Mouse (Mus musculus) midbrain, embryonic 14.5 days (tissue): ENCODE results near the gene Dpp8. TPM values are rescaled to one million over a fixed set of nuclear protein-coding genes. Genes with fewer than 3 reads are reported as not detected.

Experiments
- ATAC-seq: fragments of 200-750 bp; cut with Nextera tagmentation; 2 replicates; pipeline ENCODE4 v1.8.0; 2017; ENCODE audit warnings: moderate number of reproducible peaks, moderate library complexity; ENCODE audit not compliant: low FRiP score, low TSS enrichment
- DNase-seq: peaks from one replicate; pipeline ENCODE4 v3.0.0-alpha.2; 2015
- H3K27ac ChIP-seq: fragments of 300-500 bp; sonication (generic); replicated peaks from 2 replicates; pipeline ENCODE4 v1.5.1; 2014; ENCODE audit warnings: mild to moderate bottlenecking, low read depth, low read length, moderate library complexity
- H3K27me3 ChIP-seq: fragments of 300-500 bp; sonication (generic); 2 replicates; pipeline ENCODE4 v1.6.1; 2014; ENCODE audit warnings: low read length, control low read depth, mixed read lengths; ENCODE audit not compliant: control insufficient read depth, insufficient read depth
- H3K36me3 ChIP-seq: fragments of 300-500 bp; sonication (generic); 2 replicates; pipeline ENCODE4 v1.6.1; 2014; ENCODE audit warnings: low read length, control low read depth; ENCODE audit not compliant: control insufficient read depth, insufficient read depth
- H3K4me1 ChIP-seq: fragments of 300-500 bp; sonication (generic); 2 replicates; pipeline ENCODE4 v1.6.1; 2014; ENCODE audit warnings: mild to moderate bottlenecking, antibody characterized with exemption, low read length, control low read depth; ENCODE audit not compliant: control insufficient read depth, insufficient read depth
- H3K4me2 ChIP-seq: fragments of 300-500 bp; sonication (generic); 2 replicates; pipeline ENCODE4 v1.6.1; 2014; ENCODE audit warnings: mild to moderate bottlenecking, low read length, moderate library complexity
- H3K4me3 ChIP-seq: fragments of 300-500 bp; sonication (generic); replicated peaks from 2 replicates; pipeline ENCODE4 v1.5.1; 2014; ENCODE audit warnings: low read depth, low read length
- H3K9ac ChIP-seq: fragments of 300-500 bp; sonication (generic); replicated peaks from 2 replicates; pipeline ENCODE4 v1.6.1; 2014; ENCODE audit warnings: mild to moderate bottlenecking, low read length, moderate library complexity
- H3K9me3 ChIP-seq: fragments of 300-500 bp; sonication (generic); 2 replicates; pipeline ENCODE4 v1.6.1; 2016; ENCODE audit warnings: low read length, control low read depth, mixed read lengths; ENCODE audit not compliant: control insufficient read depth
- WGBS: fragments of 180-500 bp; shearing (Covaris S2); extraction: QIAGEN DNeasy Blood & Tissue Kit; methylation state at CpG from one replicate; pipeline ENCODE4 v1.1.7; 2014; 5-methylcytosine and 5-hydroxymethylcytosine counted together
- polyA plus RNA-seq: library from polyadenylated mRNA; unstranded; fragments of >200 nt; fragmentation: Nextera tagmentation; extraction: Ambion mirVana; gene quantifications from 2 replicates; pipeline ENCODE4 v1.2.1, GENCODE M21; 2014

Gene Dpp8
- polyA plus RNA-seq, 1 experiment from 2014 or later: 39.1 TPM

- Histone ChIP-seq H3K9ac (no peak overlapping the region), H3K36me3 (peaks cover 24% of the 10 kb centered on the region), H3K27ac (no peak overlapping the region), H3K9me3 (no peaks in the 10 kb centered on the region), H3K27me3 (no peaks in the 10 kb centered on the region), H3K4me3 (no peak overlapping the region), H3K4me1 (no peaks in the 10 kb centered on the region), H3K4me2 (no peak overlapping the region)
- 79% methylated on average over 1 of the region's 1 CpGs for WGBS
- DNase-seq: no peak
- no peak for ATAC-seq
These were observed 54.6 kb downstream of the Dpp8 start for GRCm38 (mm10) chr9:65086801-65087200.

GRCm38 (mm10) chr9:65087490-65087889, 55.3 kb downstream of the Dpp8 start:
- DNase-seq: peak; percentile 21
- Histone ChIP-seq H3K27me3 (no peaks in the 10 kb centered on the region), H3K27ac (no peak overlapping the region), H3K4me1 (no peaks in the 10 kb centered on the region), H3K4me2 (no peak overlapping the region), H3K9ac (no peak overlapping the region), H3K9me3 (no peaks in the 10 kb centered on the region), H3K36me3 (peaks cover 19% of the 10 kb centered on the region), H3K4me3 (no peak overlapping the region)
- ATAC-seq: no peak
- WGBS: 67% methylated on average over 5 of the region's 5 CpGs

- Histone ChIP-seq H3K27me3 (no peaks in the 10 kb centered on the region), H3K4me3 (no peak overlapping the region), H3K36me3 (no peaks in the 10 kb centered on the region), H3K9me3 (no peaks in the 10 kb centered on the region), H3K27ac (0 out of 2 replicates have a peak overlapping the region, but pooled peaks have one; percentile 13), H3K9ac (no peak overlapping the region), H3K4me2 (no peak overlapping the region), H3K4me1 (no peaks in the 10 kb centered on the region)
- DNase-seq (peak; percentile 69), ATAC-seq (no peak; the same call in 1 of the 2 replicates)
- WGBS: 41% methylated on average over 6 of the region's 6 CpGs
These were observed 62.0 kb downstream of the Dpp8 start for GRCm38 (mm10) chr9:65094237-65094636.

GRCm38 (mm10) chr9:65100991-65101685, 68.9 kb downstream of the Dpp8 start, which contains the start of gene Igdcc4:
Gene Igdcc4, plus strand, starts transcription at chr9:65101486.
- Histone ChIP-seq H3K4me2 (peak within 1 kb of the TSS; percentile 96), H3K4me3 (peak within 1 kb of the TSS; percentile 81), H3K27ac (peak within 1 kb of the TSS; percentile 86), H3K36me3 (no peaks in the 10 kb centered on the region), H3K9ac (peak within 1 kb of the TSS; percentile 89), H3K9me3 (no peaks in the 10 kb centered on the region), H3K27me3 (no peaks in the 10 kb centered on the region), H3K4me1 (peaks cover 6% of the 10 kb centered on the region)
- DNase-seq (peak; percentile 77), ATAC-seq (peak; percentile 34)
- WGBS: 2% methylated on average over 34 of the region's 76 CpGs

GRCm38 (mm10) chr9:65101686-65102376, 69.6 kb downstream of the Dpp8 start:
- Histone ChIP-seq H3K9ac (peak overlapping the region; percentile 89), H3K27ac (peak overlapping the region; percentile 86), H3K36me3 (no peaks in the 10 kb centered on the region), H3K4me1 (peaks cover 6% of the 10 kb centered on the region), H3K4me2 (peak overlapping the region; percentile 96), H3K9me3 (no peaks in the 10 kb centered on the region), H3K4me3 (peak overlapping the region; percentile 81), H3K27me3 (no peaks in the 10 kb centered on the region)
- peak; percentile 62 for ATAC-seq
- DNase-seq: peak; percentile 75
- under 1% methylated on average over 39 of the region's 39 CpGs for WGBS

- no peaks in the 10 kb centered on the region for H3K36me3 ChIP-seq
- H3K4me2 ChIP-seq: peak overlapping the region; percentile 96
- peak overlapping the region; percentile 81 for H3K4me3 ChIP-seq
- H3K4me1 ChIP-seq: peaks cover 6% of the 10 kb centered on the region
- peak overlapping the region; percentile 86 for H3K27ac ChIP-seq
- WGBS: under 1% methylated on average over 36 of the region's 36 CpGs
- peak; percentile 71 for ATAC-seq
- H3K9me3 ChIP-seq: no peaks in the 10 kb centered on the region
- H3K9ac ChIP-seq: peak overlapping the region; percentile 89
- no peaks in the 10 kb centered on the region for H3K27me3 ChIP-seq
- peak; percentile 86 for DNase-seq
These were observed 70.4 kb downstream of the Dpp8 start for GRCm38 (mm10) chr9:65102377-65103172.

GRCm38 (mm10) chr9:65103173-65103752, 71.0 kb downstream of the Dpp8 start:
- Histone ChIP-seq H3K9ac (peak overlapping the region; percentile 89; the same call in 1 of the 2 replicates), H3K27me3 (no peaks in the 10 kb centered on the region), H3K4me2 (peak overlapping the region; percentile 96), H3K9me3 (no peaks in the 10 kb centered on the region), H3K4me1 (peaks cover 6% of the 10 kb centered on the region), H3K36me3 (no peaks in the 10 kb centered on the region), H3K4me3 (peak overlapping the region; percentile 81), H3K27ac (peak overlapping the region; percentile 86)
- DNase-seq (peak; percentile 36), ATAC-seq (no peak)
- WGBS: 23% methylated on average over 8 of the region's 8 CpGs

GRCm38 (mm10) chr9:65106821-65107220, 74.6 kb downstream of the Dpp8 start:
- WGBS: 94% methylated on average over 4 of the region's 4 CpGs
- no peaks in the 10 kb centered on the region for H3K27me3 ChIP-seq
- ATAC-seq (no peak), DNase-seq (no peak)
- no peak overlapping the region for H3K9ac ChIP-seq
- H3K4me1 ChIP-seq: peaks cover 26% of the 10 kb centered on the region
- H3K4me3 ChIP-seq: no peak overlapping the region
- no peaks in the 10 kb centered on the region for H3K9me3 ChIP-seq
- H3K27ac ChIP-seq: no peak overlapping the region
- H3K36me3 ChIP-seq: no peaks in the 10 kb centered on the region
- H3K4me2 ChIP-seq: no peak overlapping the region
